Mouse (Mus musculus): ENCODE results near the gene Dgkz. TPM values are rescaled to one million over a fixed set of nuclear protein-coding genes. Genes with fewer than 3 reads are reported as not detected.

Gene Dgkz
- total and polyA plus RNA-seq, 2 experiments from 2014 or later: 36.6 to 144 TPM

GRCm38 (mm10) chr2:91894716-91895115 lies 80.9 kb downstream of the Dgkz start:
- H3K9ac ChIP-seq (replicated peaks; ENCODE audit: low read length, poor library complexity, severe bottlenecking): no peak overlapping the region
- no peak overlapping the region for H3K4me2 ChIP-seq (ENCODE audit: low read depth, low read length, poor library complexity, severe bottlenecking)
- no peaks in the 10 kb centered on the region for H3K4me1 ChIP-seq (ENCODE audit: insufficient read depth, low read length)
- H3K27ac ChIP-seq (ENCODE audit: low read depth, low read length): no peak overlapping the region
- no peaks in the 10 kb centered on the region; the same call in 1 of the 2 replicates for H3K36me3 ChIP-seq (ENCODE audit: insufficient read depth, low read length)
- no peak for ATAC-seq (ENCODE audit: low FRiP score)
- no peak for DNase-seq (ENCODE audit: low spot score)
- WGBS: 84% methylated on average over 3 of the region's 3 CpGs
- no peak for TF ChIP-seq CTCF (IDR thresholded peaks at IDR 0.05)
- no peaks in the 10 kb centered on the region for H3K9me3 ChIP-seq (ENCODE audit: low read length)
- no peak overlapping the region for H3K4me3 ChIP-seq (ENCODE audit: low read depth, low read length)
- H3K27me3 ChIP-seq (ENCODE audit: insufficient read depth, low read length): no peaks in the 10 kb centered on the region

GRCm38 (mm10) chr2:91884616-91885015 lies 91.0 kb downstream of the Dgkz start:
- Histone ChIP-seq H3K9ac (replicated peaks; ENCODE audit: low read length, poor library complexity, severe bottlenecking) (no peak overlapping the region), H3K4me3 (ENCODE audit: low read depth, low read length) (no peak overlapping the region), H3K9me3 (ENCODE audit: low read length) (no peaks in the 10 kb centered on the region), H3K36me3 (ENCODE audit: insufficient read depth, low read length) (peaks cover 13% of the 10 kb centered on the region; the same call in 1 of the 2 replicates), H3K27ac (ENCODE audit: low read depth, low read length) (no peak overlapping the region), H3K4me1 (ENCODE audit: insufficient read depth, low read length) (no peaks in the 10 kb centered on the region), H3K27me3 (ENCODE audit: insufficient read depth, low read length) (no peaks in the 10 kb centered on the region), H3K4me2 (ENCODE audit: low read depth, low read length, poor library complexity, severe bottlenecking) (no peak overlapping the region)
- DNase-seq (ENCODE audit: low spot score): no peak
- ATAC-seq (ENCODE audit: low FRiP score): no peak
- no peak for TF ChIP-seq CTCF (IDR thresholded peaks at IDR 0.05)
- WGBS: 74% methylated on average over 4 of the region's 4 CpGs

- Histone ChIP-seq H3K4me1 (ENCODE audit: insufficient read depth, low read length) (no peaks in the 10 kb centered on the region), H3K4me2 (ENCODE audit: low read depth, low read length, poor library complexity, severe bottlenecking) (no peak overlapping the region), H3K9ac (replicated peaks; ENCODE audit: low read length, poor library complexity, severe bottlenecking) (no peak overlapping the region), H3K9me3 (ENCODE audit: low read length) (no peaks in the 10 kb centered on the region), H3K36me3 (ENCODE audit: insufficient read depth, low read length) (peaks cover 13% of the 10 kb centered on the region; the same call in 1 of the 2 replicates), H3K27ac (ENCODE audit: low read depth, low read length) (no peak overlapping the region), H3K27me3 (ENCODE audit: insufficient read depth, low read length) (no peaks in the 10 kb centered on the region), H3K4me3 (ENCODE audit: low read depth, low read length) (no peak overlapping the region)
- ATAC-seq (ENCODE audit: low FRiP score): no peak
- WGBS: 81% methylated on average over 4 of the region's 4 CpGs
- DNase-seq (ENCODE audit: low spot score): peak; percentile 56
- no peak for TF ChIP-seq CTCF (IDR thresholded peaks at IDR 0.05)
Measured at GRCm38 (mm10) chr2:91883961-91884360, 91.7 kb downstream of the Dgkz start.

Small RNAs within 50 kb of the gene (microRNA-seq; reads per million reads assigned to microRNA genes)
- not detected for gene Mir6999 (ENCODE audit: borderline number of aligned reads)

Other genes with a start within 250 kb of the Dgkz start
- 55.6 and 59.5 TPM in 2 replicates for gene Ambra1, start 245.7 kb downstream of the Dgkz start, total RNA-seq (2014; rRNA removed)
- 19.3 and 20.7 TPM in 2 replicates for gene Ambra1, start 245.7 kb downstream of the Dgkz start, polyA plus RNA-seq (2015; fragmentation: Nextera tagmentation; extraction: Ambion mirVana)
- 1.8 and 4.0 TPM in 2 replicates for gene Chrm4, start 48.6 kb downstream of the Dgkz start, total RNA-seq (2014; rRNA removed)
- 0.25 and 0.34 TPM in 2 replicates for gene Chrm4, start 48.6 kb downstream of the Dgkz start, polyA plus RNA-seq (2015; fragmentation: Nextera tagmentation; extraction: Ambion mirVana)
- 39.0 and 40.8 TPM in 2 replicates for gene Mdk, start 43.6 kb downstream of the Dgkz start, total RNA-seq (2014; rRNA removed)
- gene Mdk, start 43.6 kb downstream of the Dgkz start, polyA plus RNA-seq (2015; fragmentation: Nextera tagmentation; extraction: Ambion mirVana): 71.0 and 71.4 TPM in 2 replicates
- 0.11 TPM in 1 of 2 replicates, not detected in the other for gene Gm9821, start 30.2 kb downstream of the Dgkz start, total RNA-seq (2014; rRNA removed)
- 0.14 TPM in 1 of 2 replicates, not detected in the other for gene Gm9821, start 30.2 kb downstream of the Dgkz start, polyA plus RNA-seq (2015; fragmentation: Nextera tagmentation; extraction: Ambion mirVana)
- gene Creb3l1, start 48.6 kb upstream of the Dgkz start, total RNA-seq (2014; rRNA removed): 3.2 TPM in 2 replicates
- 2.7 and 3.8 TPM in 2 replicates for gene Creb3l1, start 48.6 kb upstream of the Dgkz start, polyA plus RNA-seq (2015; fragmentation: Nextera tagmentation; extraction: Ambion mirVana)
- gene Phf21a, start 117.3 kb upstream of the Dgkz start, total RNA-seq (2014; rRNA removed): 41.3 and 117 TPM in 2 replicates
- 24.1 and 31.7 TPM in 2 replicates for gene Phf21a, start 117.3 kb upstream of the Dgkz start, polyA plus RNA-seq (2015; fragmentation: Nextera tagmentation; extraction: Ambion mirVana)

All from midbrain, postnatal 0 days (tissue).